Mouse (Mus musculus) kidney, postnatal 10 days (tissue): Measurements from ENCODE around the gene Colgalt1.

Experiments used
- DNase-seq: peaks from one replicate; pipeline ENCODE4 v3.0.0; 2021; ENCODE audit warnings: mixed read lengths

Colgalt1 gene

DNA sequence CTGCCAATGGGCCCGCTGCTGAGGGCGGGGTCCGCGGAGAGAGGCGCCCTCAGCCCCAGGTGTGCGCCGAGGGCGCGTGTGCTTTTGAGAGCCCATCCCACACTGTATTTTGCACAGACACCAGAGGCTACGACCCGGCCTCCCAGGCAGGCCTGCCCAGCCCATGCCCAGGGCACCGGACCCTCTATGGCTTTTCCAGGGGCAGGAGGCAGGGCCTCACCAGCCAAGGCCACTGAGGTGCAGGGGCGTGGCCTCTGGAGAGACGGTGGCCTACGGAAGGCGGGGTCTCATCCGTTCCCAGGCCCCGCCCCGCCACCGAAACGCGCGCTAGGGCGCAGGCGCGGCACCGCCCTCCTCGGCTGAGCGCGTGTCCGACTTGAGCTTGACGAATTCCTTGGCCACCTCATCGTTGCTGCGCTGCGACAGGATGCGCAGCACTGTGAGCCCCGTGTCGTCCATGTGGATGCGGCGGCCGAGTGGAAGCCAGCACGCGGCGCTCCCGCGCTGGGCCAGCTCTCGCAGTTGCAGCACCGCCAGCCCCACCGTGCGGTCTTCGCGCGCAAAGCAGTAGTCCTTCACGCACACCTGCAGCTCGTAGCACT, 18.4 kb downstream of the Colgalt1 start:
- peak; percentile 97 for DNase-seq

DNA sequence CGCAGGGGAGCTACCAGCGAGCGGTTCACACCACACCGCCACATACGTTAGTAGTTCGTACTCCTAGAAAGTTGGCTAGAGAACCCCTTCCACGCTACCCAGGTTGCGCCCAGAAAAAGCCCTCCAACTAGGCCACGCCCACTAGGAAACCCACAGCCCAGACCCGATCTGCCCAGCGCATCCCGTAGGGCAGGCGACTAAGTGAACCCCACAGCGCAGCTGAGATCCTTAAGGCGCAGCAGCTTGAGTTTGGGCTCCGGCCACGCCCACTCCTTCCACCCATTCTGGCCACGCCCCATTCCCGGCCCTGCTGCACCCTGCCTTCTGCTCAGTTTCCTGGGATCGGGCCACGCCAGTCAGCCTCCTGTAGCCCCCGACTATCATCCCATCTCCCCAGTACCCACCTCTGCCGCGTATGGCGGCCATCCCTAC, 19.0 kb downstream of the Colgalt1 start:
- DNase-seq: peak; percentile 84

GRCm38 (mm10) chr8:71630761-71631160, 20.0 kb downstream of the Colgalt1 start:
- no peak for DNase-seq

DNA sequence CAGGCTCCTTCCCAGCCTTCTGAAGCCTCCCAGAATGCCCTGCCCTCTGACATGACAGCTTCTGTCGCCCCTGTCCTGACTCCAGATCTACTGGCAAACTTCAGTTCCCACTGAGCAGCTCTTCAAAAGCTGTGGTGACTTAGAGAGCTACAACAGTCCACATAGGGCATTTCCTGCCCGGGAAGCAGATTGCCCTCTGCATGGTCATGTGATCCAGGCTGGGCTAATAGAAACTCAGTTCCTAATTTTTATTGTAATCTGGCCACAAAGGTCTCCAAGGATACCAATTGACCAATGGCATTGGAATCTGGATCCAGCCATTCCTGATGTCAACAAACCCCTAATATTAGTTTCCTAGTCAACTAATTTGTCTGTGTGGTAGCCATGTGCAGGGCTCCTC, 21.1 kb downstream of the Colgalt1 start:
- no peak for DNase-seq

- DNase-seq: peak; percentile 60
Observed at GRCm38 (mm10) chr8:71633164-71633563, 22.4 kb downstream of the Colgalt1 start.

DNA sequence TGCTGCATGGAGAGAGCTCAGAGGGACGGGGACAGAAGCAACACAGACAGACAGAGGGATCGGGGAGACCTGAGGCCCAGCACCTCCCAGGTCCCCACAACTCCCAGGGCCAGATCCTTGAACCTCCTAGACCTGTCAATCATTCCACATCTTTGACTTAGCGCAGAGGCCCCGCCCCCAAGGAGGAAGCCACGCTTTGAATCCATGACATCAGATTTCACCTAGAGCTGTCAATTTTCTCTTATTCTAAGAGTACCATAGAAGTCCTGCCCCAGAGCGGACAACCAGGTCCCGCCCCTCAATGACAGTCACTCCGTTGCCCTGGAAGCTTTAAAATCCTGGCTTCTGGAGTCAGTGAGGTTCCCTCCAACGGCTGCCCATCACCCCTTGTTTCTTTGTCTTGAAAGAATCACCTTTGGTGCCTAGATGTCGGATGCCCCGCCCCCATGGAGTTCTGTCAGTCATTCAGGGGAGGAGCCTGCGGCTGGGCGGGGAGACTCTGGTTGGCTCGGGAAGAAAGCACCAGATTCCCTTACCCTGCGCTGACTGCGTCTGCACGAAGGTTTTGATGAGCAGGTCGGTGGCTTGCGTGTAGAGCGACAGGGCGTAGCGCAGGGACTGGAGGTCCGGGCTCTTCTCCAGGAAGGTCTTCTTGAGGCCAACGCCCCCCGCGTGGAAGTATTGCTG, 23.3 kb downstream of the Colgalt1 start:
- DNase-seq: peak; percentile 69

GRCm38 (mm10) chr8:71637149-71638095, 26.6 kb downstream of the Colgalt1 start:
- DNase-seq: no peak

DNA sequence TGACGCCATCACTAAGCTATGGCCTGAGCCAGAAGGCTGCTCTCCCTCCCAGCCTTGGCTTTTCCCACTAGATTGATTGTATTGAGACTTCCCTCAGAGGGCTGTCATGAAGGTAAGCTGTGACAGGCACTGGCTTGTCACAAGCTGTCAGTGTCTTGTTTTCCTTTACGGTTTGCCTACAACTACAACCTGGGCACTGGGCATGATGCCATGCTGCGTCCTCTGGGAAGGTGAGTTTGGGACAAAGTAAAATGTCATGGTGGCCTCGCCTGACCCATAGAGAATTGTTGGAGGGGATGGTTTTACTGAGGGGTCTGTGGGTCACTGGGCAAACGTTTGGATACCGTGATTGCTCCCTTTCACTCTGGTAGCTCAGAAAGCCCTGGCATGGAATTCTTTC, 27.5 kb downstream of the Colgalt1 start:
- no peak for DNase-seq

- no peak for DNase-seq
Observed at GRCm38 (mm10) chr8:71639318-71639717, 28.5 kb downstream of the Colgalt1 start.

GRCm38 (mm10) chr8:71645510-71645909, 34.7 kb downstream of the Colgalt1 start:
- no peak for DNase-seq

GRCm38 (mm10) chr8:71654600-71654999, 43.8 kb downstream of the Colgalt1 start:
- peak; percentile 68 for DNase-seq

- DNase-seq: no peak
Observed at GRCm38 (mm10) chr8:71657816-71658215, 47.0 kb downstream of the Colgalt1 start.

GRCm38 (mm10) chr8:71658515-71659049, 47.8 kb downstream of the Colgalt1 start:
- peak; percentile 41 for DNase-seq

GRCm38 (mm10) chr8:71659751-71660150, 49.0 kb downstream of the Colgalt1 start:
- DNase-seq: no peak

- peak; percentile 94 for DNase-seq
Observed at GRCm38 (mm10) chr8:71660325-71661120, 49.7 kb downstream of the Colgalt1 start.

GRCm38 (mm10) chr8:71665331-71666130, 54.7 kb downstream of the Colgalt1 start:
- peak; percentile 89 for DNase-seq

DNA sequence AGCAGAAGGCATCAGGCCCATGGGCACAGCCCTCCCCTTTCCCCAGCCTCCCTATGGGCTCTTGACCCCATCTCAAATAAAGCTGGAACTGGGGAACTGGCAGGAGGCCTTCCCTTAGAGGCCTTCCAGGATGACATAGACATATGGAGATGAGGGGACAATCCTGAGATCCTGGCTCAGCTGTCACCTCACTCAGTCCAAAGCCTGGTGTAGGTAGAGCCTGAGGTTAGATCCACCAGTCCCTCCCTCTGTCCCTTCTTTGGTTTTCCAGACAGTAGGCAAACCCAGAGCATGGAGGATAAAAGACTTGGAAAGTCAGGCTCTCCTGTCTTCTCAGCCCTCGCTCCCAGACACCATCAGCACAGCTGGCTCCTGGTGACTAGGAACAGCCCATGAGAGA, 56.1 kb downstream of the Colgalt1 start:
- DNase-seq: no peak

GRCm38 (mm10) chr8:71667256-71667655, 56.5 kb downstream of the Colgalt1 start:
- DNase-seq: no peak

GRCm38 (mm10) chr8:71668220-71668975, 57.6 kb downstream of the Colgalt1 start:
- DNase-seq: peak; percentile 77

- DNase-seq: no peak
Observed at GRCm38 (mm10) chr8:71670198-71670597, 59.4 kb downstream of the Colgalt1 start.
